Mouse (Mus musculus): Measurements from ENCODE around the gene Sh2b1. TPM values are rescaled to one million over a fixed set of nuclear protein-coding genes. Genes with fewer than 3 reads are reported as not detected.

The Sh2b1 gene
- polyA plus RNA-seq, 1 experiment, result 2.6 TPM

GRCm38 (mm10) chr7:126470077-126470476 lies 5.1 kb downstream of the Sh2b1 start:
- peaks cover 37% of the 10 kb centered on the region for H3K4me1 ChIP-seq (ENCODE audit: control insufficient read depth)
- TF ChIP-seq TAL1 (IDR thresholded peaks at IDR 0.05; ENCODE audit: low read length), result no peak
- TF ChIP-seq GATA1 (IDR thresholded peaks at IDR 0.05; ENCODE audit: low read length), result no peak
- no peaks in the 10 kb centered on the region for H3K27me3 ChIP-seq (ENCODE audit: control insufficient read depth)
- H3K9me3 ChIP-seq (ENCODE audit: control insufficient read depth, low read length), result no peaks in the 10 kb centered on the region
- H3K4me3 ChIP-seq (replicated peaks), result no peak overlapping the region
- peaks cover 64% of the 10 kb centered on the region for H3K36me3 ChIP-seq (ENCODE audit: control insufficient read depth)

- H3K27me3 ChIP-seq (ENCODE audit: control insufficient read depth), result no peaks in the 10 kb centered on the region
- peaks cover 63% of the 10 kb centered on the region for H3K36me3 ChIP-seq (ENCODE audit: control insufficient read depth)
- TF ChIP-seq TAL1 (IDR thresholded peaks at IDR 0.05; ENCODE audit: low read length) (no peak), GATA1 (IDR thresholded peaks at IDR 0.05; ENCODE audit: low read length) (no peak)
- H3K9me3 ChIP-seq (ENCODE audit: control insufficient read depth, low read length), result no peaks in the 10 kb centered on the region
- no peak overlapping the region for H3K4me3 ChIP-seq (replicated peaks)
- peaks cover 29% of the 10 kb centered on the region for H3K4me1 ChIP-seq (ENCODE audit: control insufficient read depth)
Measured at GRCm38 (mm10) chr7:126467834-126468627, 7.2 kb downstream of the Sh2b1 start.

GRCm38 (mm10) chr7:126467271-126467670 lies 8.0 kb downstream of the Sh2b1 start:
- Histone ChIP-seq H3K9me3 (ENCODE audit: control insufficient read depth, low read length) (no peaks in the 10 kb centered on the region), H3K4me3 (replicated peaks) (no peak overlapping the region), H3K36me3 (ENCODE audit: control insufficient read depth) (peaks cover 56% of the 10 kb centered on the region), H3K27me3 (ENCODE audit: control insufficient read depth) (no peaks in the 10 kb centered on the region), H3K4me1 (ENCODE audit: control insufficient read depth) (peaks cover 23% of the 10 kb centered on the region)
- TF ChIP-seq GATA1 (IDR thresholded peaks at IDR 0.05; ENCODE audit: low read length) (no peak), TAL1 (IDR thresholded peaks at IDR 0.05; ENCODE audit: low read length) (no peak)

GRCm38 (mm10) chr7:126466707-126467106 lies 8.5 kb downstream of the Sh2b1 start:
- H3K36me3 ChIP-seq (ENCODE audit: control insufficient read depth), result peaks cover 50% of the 10 kb centered on the region
- H3K4me1 ChIP-seq (ENCODE audit: control insufficient read depth), result peaks cover 17% of the 10 kb centered on the region
- H3K4me3 ChIP-seq (replicated peaks), result no peak overlapping the region
- no peaks in the 10 kb centered on the region for H3K27me3 ChIP-seq (ENCODE audit: control insufficient read depth)
- no peak for TF ChIP-seq TAL1 (IDR thresholded peaks at IDR 0.05; ENCODE audit: low read length)
- TF ChIP-seq GATA1 (IDR thresholded peaks at IDR 0.05; ENCODE audit: low read length), result no peak
- H3K9me3 ChIP-seq (ENCODE audit: control insufficient read depth, low read length), result no peaks in the 10 kb centered on the region

- Histone ChIP-seq H3K27me3 (ENCODE audit: control insufficient read depth) (no peaks in the 10 kb centered on the region), H3K4me1 (ENCODE audit: control insufficient read depth) (peaks cover 17% of the 10 kb centered on the region), H3K9me3 (ENCODE audit: control insufficient read depth, low read length) (no peaks in the 10 kb centered on the region), H3K4me3 (replicated peaks) (no peak overlapping the region), H3K36me3 (ENCODE audit: control insufficient read depth) (peaks cover 44% of the 10 kb centered on the region)
- no peak for TF ChIP-seq TAL1 (IDR thresholded peaks at IDR 0.05; ENCODE audit: low read length)
- TF ChIP-seq GATA1 (IDR thresholded peaks at IDR 0.05; ENCODE audit: low read length), result no peak
Measured at GRCm38 (mm10) chr7:126466116-126466515, 9.1 kb downstream of the Sh2b1 start.

GRCm38 (mm10) chr7:126465246-126466030 lies 9.8 kb downstream of the Sh2b1 start:
- Histone ChIP-seq H3K9me3 (ENCODE audit: control insufficient read depth, low read length) (no peaks in the 10 kb centered on the region), H3K27me3 (ENCODE audit: control insufficient read depth) (no peaks in the 10 kb centered on the region), H3K36me3 (ENCODE audit: control insufficient read depth) (peaks cover 39% of the 10 kb centered on the region), H3K4me1 (ENCODE audit: control insufficient read depth) (peaks cover 17% of the 10 kb centered on the region), H3K4me3 (replicated peaks) (no peak overlapping the region)
- no peak for TF ChIP-seq TAL1 (IDR thresholded peaks at IDR 0.05; ENCODE audit: low read length)
- TF ChIP-seq GATA1 (IDR thresholded peaks at IDR 0.05; ENCODE audit: low read length), result no peak

- H3K27me3 ChIP-seq (ENCODE audit: control insufficient read depth), result no peaks in the 10 kb centered on the region
- peaks cover 17% of the 10 kb centered on the region for H3K4me1 ChIP-seq (ENCODE audit: control insufficient read depth)
- no peak for TF ChIP-seq GATA1 (IDR thresholded peaks at IDR 0.05; ENCODE audit: low read length)
- TF ChIP-seq TAL1 (IDR thresholded peaks at IDR 0.05; ENCODE audit: low read length), result no peak
- H3K9me3 ChIP-seq (ENCODE audit: control insufficient read depth, low read length), result no peaks in the 10 kb centered on the region
- H3K4me3 ChIP-seq (replicated peaks), result no peak overlapping the region
- peaks cover 33% of the 10 kb centered on the region for H3K36me3 ChIP-seq (ENCODE audit: control insufficient read depth)
Measured at GRCm38 (mm10) chr7:126464836-126465235, 10.4 kb downstream of the Sh2b1 start.

DNA sequence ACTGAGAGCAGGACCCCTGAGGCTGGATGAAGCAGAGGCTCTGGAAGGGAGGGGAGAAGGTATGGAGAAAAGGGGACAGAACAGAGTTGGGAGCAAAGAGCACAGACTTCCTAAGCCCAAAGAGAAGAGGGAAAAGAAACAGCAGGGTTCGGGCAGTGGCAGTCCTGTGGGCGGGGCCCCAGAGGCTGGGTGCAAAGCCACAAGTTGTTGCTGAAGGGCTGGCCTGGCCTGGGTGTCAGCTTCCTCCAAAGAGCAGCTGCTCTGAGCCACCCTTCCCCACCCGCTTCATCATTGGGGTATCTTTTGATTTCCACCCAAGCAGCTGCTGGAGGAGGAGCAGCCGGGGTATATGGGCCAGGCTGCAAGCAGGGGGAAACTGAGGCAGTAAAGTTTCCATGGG lies 11.1 kb downstream of the Sh2b1 start:
- H3K9me3 ChIP-seq (ENCODE audit: control insufficient read depth, low read length), result no peaks in the 10 kb centered on the region
- no peak for TF ChIP-seq TAL1 (IDR thresholded peaks at IDR 0.05; ENCODE audit: low read length)
- TF ChIP-seq GATA1 (IDR thresholded peaks at IDR 0.05; ENCODE audit: low read length), result no peak
- peaks cover 26% of the 10 kb centered on the region for H3K36me3 ChIP-seq (ENCODE audit: control insufficient read depth)
- H3K4me3 ChIP-seq (replicated peaks), result no peak overlapping the region
- peaks cover 17% of the 10 kb centered on the region for H3K4me1 ChIP-seq (ENCODE audit: control insufficient read depth)
- no peaks in the 10 kb centered on the region for H3K27me3 ChIP-seq (ENCODE audit: control insufficient read depth)

- H3K27me3 ChIP-seq (ENCODE audit: control insufficient read depth), result no peaks in the 10 kb centered on the region
- peaks cover 17% of the 10 kb centered on the region for H3K4me1 ChIP-seq (ENCODE audit: control insufficient read depth)
- H3K36me3 ChIP-seq (ENCODE audit: control insufficient read depth), result peaks cover 20% of the 10 kb centered on the region
- H3K9me3 ChIP-seq (ENCODE audit: control insufficient read depth, low read length), result no peaks in the 10 kb centered on the region
- TF ChIP-seq GATA1 (IDR thresholded peaks at IDR 0.05; ENCODE audit: low read length), result no peak
- no peak for TF ChIP-seq TAL1 (IDR thresholded peaks at IDR 0.05; ENCODE audit: low read length)
- H3K4me3 ChIP-seq (replicated peaks), result no peak overlapping the region
Measured at GRCm38 (mm10) chr7:126463547-126463946, 11.7 kb downstream of the Sh2b1 start.

All from erythroblast, embryonic 14.5 days (primary cell).